Mouse (Mus musculus): Measurements from ENCODE around the gene Olfr418.
"Not testable (repeated sequence)": the region's sequence is repeated elsewhere in the genome, so short reads cannot be mapped to it uniquely, and the experiment has no call there.

Gene Olfr418

DNA sequence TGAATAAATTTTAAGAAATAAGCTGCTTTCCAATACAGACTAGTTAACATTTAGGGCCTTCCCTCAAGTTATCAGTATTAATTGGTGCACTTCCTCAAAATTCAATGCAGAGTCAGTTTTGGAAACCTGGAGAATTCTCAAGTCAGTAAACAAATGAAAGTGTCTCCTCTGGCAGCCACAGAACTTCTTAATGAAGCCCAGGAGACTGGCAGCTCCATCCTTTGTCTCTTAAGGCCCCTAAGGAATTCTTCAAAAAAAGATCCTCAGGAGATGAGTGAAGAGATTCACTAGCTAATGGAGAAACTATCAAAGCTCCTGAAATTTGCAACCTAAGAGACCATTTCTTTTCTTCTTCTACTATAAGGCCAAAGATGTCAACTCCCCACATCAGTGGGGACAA is at the start of gene Olfr418:
TSS of gene Olfr418 (plus strand) at position 301 of the 400 bp plus-strand sequence.
- in situ Hi-C loops (cut with MseI, MboI), result no loop called here

DNA sequence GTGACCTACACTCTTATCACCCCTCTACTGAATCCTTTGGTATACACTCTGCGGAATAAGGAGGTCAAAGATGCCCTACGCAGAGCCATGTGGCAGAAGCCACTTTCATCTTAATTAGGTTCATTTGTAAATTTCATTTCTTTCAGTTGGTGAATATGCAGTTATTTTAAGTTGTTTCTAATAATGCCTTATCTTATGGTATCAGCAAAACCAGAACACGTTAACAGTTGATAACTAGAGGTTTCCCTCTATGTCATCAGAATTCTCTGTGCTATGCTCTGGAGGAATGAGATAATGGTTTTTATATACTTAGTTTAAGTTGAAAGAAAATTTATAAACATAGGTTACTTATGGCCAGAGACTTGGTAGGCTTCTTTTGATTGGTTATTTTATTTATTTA is 49.3 kb upstream of the Olfr418 start:
- in situ Hi-C loops (cut with MseI, MboI), result no loop called here

DNA sequence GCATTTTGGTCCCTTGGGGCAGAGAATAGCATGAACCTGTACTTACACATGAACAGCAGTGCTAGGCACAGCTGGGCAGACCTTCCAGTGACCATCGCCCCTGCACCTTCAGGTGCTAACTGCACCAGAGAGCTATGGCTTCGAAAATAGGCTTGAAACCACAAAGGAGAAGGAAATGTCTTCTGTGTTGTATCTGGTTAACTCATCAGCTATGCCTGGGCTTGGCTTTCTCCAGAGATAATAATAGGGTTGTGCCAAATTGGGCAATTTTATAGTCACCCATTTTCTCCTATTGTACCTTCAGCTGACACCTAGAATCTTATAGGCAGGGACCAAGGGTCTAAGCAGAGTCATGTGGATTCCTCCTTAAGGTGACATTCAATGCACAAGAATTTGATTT is 38.7 kb upstream of the Olfr418 start, which contains the start of gene Fcer1a:
TSS of gene Fcer1a (minus strand) at position 134 of the 400 bp plus-strand sequence.
- in situ Hi-C loops (cut with MseI, MboI), result no loop called here

DNA sequence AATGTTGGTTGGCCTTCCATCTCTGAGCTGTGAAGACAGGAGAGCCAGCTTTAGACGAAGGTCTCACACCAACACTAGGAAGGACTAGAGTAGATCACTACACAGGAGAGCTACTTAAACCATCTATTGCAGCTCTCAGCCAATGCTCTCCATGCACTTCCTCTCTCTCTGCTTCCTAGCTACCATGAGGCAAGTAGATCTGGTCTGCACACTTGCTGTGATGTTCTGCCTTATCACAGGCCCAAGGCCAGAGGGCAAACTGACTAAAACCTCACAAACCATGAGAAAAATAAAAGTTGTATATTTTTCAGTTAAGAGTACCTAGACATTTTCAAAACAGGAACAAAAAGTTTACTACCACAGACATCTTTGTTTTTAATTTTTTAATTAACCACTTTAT is 28.8 kb upstream of the Olfr418 start:
- in situ Hi-C loops (cut with MseI, MboI), result not testable (repeated sequence)

DNA sequence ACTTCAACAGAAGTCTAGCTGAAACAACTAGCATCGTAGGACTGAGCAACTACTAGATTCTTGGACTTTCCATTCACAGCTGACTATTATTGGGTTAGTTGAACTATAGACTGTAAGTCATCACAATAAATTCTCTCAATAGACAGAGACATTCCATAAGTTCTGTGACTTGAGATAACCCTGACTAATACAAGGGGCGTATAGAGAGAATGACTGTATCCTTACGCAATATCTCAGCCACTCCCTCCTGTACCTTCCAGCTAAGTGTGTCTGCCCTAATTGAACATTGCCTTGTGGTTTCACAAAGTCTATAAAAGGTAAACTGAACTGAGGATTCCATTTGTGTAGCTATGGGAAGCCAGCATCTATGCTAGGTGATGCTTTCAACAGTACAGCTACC is 15.9 kb upstream of the Olfr418 start:
- in situ Hi-C loops (cut with MseI, MboI), result no loop called here

DNA sequence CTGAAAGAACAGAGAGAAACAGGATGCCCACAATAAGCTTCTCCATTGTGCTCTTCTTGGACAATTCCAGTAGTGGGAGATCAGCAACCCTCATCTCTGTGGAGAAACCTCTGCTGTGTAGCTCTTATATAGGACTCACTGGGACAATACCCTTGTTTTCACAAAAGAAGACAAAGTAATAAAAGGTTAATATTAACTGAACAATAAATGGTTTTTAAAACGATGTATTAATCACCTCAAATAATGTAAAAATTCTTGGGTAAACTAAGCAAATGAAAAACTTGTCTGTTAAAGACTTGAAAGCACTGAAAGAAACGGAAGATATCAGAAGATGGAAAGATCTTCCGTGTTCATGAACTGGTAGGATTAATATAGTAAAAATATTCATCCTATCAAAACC is 11.9 kb downstream of the Olfr418 start, which contains the start of gene Mptx2:
TSS of gene Mptx2 (minus strand) at position 101 of the 400 bp plus-strand sequence.
- in situ Hi-C loops (cut with MseI, MboI), result no loop called here

DNA sequence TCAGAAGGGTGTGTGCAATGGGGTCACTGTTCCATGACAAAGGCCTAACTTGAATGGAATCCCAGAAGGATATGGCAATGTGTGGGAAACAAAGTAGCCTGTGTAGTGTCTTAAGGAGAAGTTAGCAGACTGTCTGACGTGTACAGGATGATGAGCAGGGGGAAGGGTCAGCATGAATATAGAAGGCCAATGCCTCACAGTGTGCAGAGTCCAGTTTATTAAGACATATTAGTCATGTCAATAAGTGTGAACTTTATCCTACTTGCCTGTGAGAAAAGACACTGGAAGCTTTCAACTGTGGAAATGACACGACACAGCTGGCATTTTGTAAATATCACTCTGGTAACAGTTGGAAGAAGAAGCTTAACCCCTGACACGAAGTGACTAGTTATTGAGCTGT is 37.0 kb downstream of the Olfr418 start:
- in situ Hi-C loops (cut with MseI, MboI), result not testable (repeated sequence)

DNA sequence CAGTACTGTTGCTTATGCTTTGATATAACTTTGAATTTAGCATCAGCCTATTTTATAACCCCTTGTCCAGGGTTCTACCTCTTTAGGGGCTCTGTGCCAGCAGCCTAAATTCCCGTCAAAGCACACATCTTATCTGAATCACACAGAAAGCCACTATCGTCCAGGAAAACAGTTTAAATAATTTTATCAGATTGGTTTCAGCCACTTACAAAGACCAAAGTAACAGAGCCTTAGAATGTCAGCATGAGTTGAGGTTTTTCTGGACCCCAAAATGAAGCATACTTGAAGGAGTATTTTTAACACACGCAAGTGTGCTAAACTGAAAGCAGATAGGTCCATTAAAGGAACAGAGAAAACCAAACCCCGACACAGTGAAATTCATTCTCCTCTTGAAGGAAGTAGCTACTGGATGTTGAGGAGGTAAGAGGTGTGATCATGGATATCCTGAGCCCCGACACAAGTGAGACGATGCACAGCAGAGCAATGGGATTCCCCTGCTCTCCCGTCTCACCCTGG is 47.8 kb downstream of the Olfr418 start:
- in situ Hi-C loops (cut with MseI, MboI), result not testable (repeated sequence)

DNA sequence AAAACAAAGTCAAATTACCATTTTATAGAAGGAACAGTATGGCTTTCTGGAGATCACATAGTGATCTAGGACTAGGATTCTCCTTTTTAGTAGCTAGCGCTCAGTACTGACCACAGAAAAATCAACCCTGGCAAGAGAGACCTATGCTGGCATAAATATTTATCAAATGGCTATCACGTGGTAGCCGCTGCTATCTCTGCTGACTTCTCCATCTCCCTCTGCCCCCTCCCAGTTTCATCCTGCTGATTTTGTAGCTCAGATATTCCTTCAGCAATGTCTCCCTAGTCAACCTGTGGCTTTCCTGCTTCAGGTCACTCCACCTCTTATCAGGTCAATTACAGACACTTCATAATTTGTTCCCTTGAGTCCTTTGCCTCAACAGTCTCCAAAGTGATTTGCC is 49.9 kb downstream of the Olfr418 start:
- in situ Hi-C loops (cut with MseI, MboI), result no loop called here

DNA sequence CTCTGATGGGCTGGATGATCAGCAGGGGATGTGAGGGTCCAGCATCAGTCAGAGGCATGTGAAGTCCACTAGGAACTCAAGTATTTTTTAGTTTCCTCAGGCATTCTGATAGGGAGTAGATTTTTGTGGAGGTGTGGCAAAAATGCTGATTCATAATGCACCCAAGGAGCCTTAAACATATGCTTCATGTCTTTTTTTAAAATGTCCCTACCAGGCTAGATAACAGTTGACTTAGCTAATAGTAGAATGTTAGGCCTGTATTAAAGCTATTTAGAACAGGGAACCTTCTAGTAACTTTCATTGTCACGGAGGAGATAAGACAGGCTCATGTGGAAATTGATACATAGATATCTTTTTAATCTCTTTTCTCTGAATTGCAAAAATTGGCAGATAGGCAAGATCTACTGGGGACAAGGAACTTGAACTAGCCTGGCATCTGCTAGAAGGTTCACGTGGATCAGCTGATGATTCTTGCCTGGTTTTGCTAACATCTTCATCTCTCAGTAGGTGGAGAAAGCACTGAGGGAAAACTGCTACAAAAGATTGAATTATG is 52.2 kb downstream of the Olfr418 start:
- in situ Hi-C loops (cut with MseI, MboI), result no loop called here

DNA sequence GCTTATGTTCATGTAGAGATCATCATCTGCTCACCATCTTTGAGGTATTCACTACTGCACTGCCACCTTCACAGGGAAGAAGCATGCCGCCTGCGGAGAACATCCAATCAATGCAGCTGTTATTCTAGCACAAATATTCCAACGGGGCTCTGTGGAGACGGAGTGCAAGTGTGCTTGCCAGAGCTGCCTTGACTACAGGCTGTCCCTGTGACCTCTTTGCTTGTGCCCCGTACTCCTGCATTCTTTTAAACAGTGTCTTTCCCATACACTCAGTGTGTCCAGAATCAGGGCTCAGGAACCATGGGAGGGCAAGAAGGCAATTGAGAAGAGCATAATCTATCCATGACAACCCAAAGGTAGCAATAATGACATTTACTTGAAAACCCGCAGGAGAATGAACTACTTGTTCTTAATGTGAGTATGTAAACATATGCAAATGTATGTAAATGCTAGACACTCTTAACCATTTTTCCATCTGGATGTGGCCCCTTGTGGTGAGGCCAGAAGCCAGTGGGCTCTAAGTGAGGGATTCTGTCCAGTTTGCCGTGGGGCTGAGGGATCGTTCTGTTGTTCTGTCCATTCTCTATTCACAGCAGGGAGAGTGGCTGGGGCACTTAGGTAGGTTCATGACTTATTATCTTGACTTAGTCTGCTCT is 55.9 kb downstream of the Olfr418 start:
- in situ Hi-C loops (cut with MseI, MboI), result no loop called here

DNA sequence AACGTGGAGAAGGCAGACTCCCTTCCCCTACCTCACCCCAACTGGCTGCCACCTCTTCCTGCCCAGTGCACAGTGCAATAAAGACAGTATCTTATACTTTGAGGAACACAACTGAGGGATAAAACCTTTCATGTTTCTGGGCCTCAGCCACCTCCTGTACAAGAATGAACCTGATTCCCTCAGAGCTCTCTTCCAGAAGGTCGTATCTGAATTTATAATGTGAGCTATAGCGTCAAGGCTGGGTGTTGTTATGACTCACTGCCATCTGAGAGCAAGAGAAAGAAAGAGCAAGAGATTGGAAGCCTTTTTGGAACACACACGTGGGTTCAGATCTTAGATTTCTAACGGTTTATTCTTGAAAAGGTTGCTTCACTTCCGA is 56.4 kb downstream of the Olfr418 start:
- in situ Hi-C loops (cut with MseI, MboI), result no loop called here

All from mouse trophoblast stem cell (cell line).